Mouse (Mus musculus): ENCODE results near the gene Cdc14a.

- TF ChIP-seq CTCF (IDR thresholded peaks at IDR 0.05; ENCODE audit: extremely low read depth, insufficient read depth, insufficient read length, insufficient replicate concordance) (no peak), POLR2A (IDR thresholded peaks at IDR 0.05; ENCODE audit: low read depth, low read length) (no peak)
Measured at GRCm38 (mm10) chr3:116233515-116233914, 190.3 kb downstream of the Cdc14a start.
